Mouse (Mus musculus) liver, adult 2 months (tissue): ENCODE results near the gene Rcbtb2.

Experiments used
- CTCF ChIP-seq: fragments of 200-500 bp; IDR thresholded peaks from 2 replicates; pipeline ENCODE4 v1.5.1; 2011; ENCODE audit warnings: low read depth, low read length, control low read depth
- POLR2A ChIP-seq: fragments of 200-500 bp; IDR thresholded peaks from 2 replicates; pipeline ENCODE4 v1.6.1; 2011; ENCODE audit warnings: low read length, control low read depth; ENCODE audit not compliant: insufficient read depth; ENCODE audit errors: extremely low read depth

DNA sequence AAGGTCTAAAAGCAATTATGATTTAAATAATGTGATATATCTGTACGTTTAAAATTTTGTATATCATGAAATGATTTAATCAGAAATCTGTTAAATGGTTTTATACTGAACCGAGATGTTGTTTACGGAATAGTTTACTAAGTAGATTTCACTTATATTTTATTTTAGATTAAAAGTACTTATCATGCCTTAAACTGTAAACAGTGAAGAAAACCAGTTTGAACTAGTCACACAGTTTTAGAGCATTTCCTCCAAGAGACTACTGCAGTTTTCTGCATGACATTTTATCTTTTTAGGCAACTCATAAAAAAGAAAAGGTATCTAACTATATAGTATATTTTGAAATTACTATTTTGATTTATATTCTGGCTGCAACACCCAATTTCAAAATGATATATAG, 117.0 kb downstream of the Rcbtb2 start:
- TF ChIP-seq CTCF (no peak), POLR2A (no peak)
